Mouse (Mus musculus) kidney, embryonic 14.5 days (tissue): ENCODE results near the gene Lrrc8c. TPM values are rescaled to one million over a fixed set of nuclear protein-coding genes. Genes with fewer than 3 reads are reported as not detected.

Source experiments
- ATAC-seq: fragments of 200-750 bp; cut with Nextera tagmentation; 2 replicates; pipeline ENCODE4 v1.8.0; 2017; ENCODE audit warnings: moderate number of reproducible peaks, mild to moderate bottlenecking, moderate TSS enrichment, moderate library complexity; ENCODE audit not compliant: low FRiP score, low TSS enrichment
- H3K27ac ChIP-seq: fragments of 300-500 bp; sonication (generic); 2 replicates; pipeline ENCODE4 v1.5.1; 2014; ENCODE audit warnings: low read depth, mild to moderate bottlenecking, low read length, moderate library complexity, mixed read lengths
- H3K27me3 ChIP-seq: fragments of 300-500 bp; sonication (generic); 2 replicates; pipeline ENCODE4 v1.6.1; 2014; ENCODE audit warnings: mild to moderate bottlenecking, low read length; ENCODE audit not compliant: control insufficient read depth, insufficient read depth
- H3K36me3 ChIP-seq: fragments of 300-500 bp; sonication (generic); 2 replicates; pipeline ENCODE4 v1.6.1; 2014; ENCODE audit warnings: low read length, mixed read lengths; ENCODE audit not compliant: control insufficient read depth, insufficient read depth
- H3K4me1 ChIP-seq: fragments of 300-500 bp; sonication (generic); 2 replicates; pipeline ENCODE4 v1.6.1; 2014; ENCODE audit warnings: low read length, mixed read lengths; ENCODE audit not compliant: control insufficient read depth, insufficient read depth
- H3K4me2 ChIP-seq: fragments of 300-500 bp; sonication (generic); replicated peaks from 2 replicates; pipeline ENCODE4 v1.6.1; 2014; ENCODE audit warnings: low read depth, mild to moderate bottlenecking, low read length
- H3K4me3 ChIP-seq: fragments of 300-500 bp; sonication (generic); 2 replicates; pipeline ENCODE4 v1.5.1; 2014; ENCODE audit warnings: mild to moderate bottlenecking, low read length
- H3K9ac ChIP-seq: fragments of 300-500 bp; sonication (generic); 2 replicates; pipeline ENCODE4 v1.6.1; 2014; ENCODE audit warnings: low read depth, mild to moderate bottlenecking, low read length, moderate library complexity
- H3K9me3 ChIP-seq: fragments of 300-500 bp; sonication (generic); 2 replicates; pipeline ENCODE4 v1.6.1; 2016; ENCODE audit warnings: low read length; ENCODE audit not compliant: control insufficient read depth
- WGBS: fragments of 180-500 bp; shearing (Covaris S2); extraction: QIAGEN DNeasy Blood & Tissue Kit; methylation state at CpG from one replicate; pipeline ENCODE4 v1.1.7; 2014; 5-methylcytosine and 5-hydroxymethylcytosine counted together
- polyA plus RNA-seq: library from polyadenylated mRNA; unstranded; fragments of >200 nt; fragmentation: Nextera tagmentation; extraction: Ambion mirVana; gene quantifications from 2 replicates; pipeline ENCODE4 v1.2.1, GENCODE M21; 2014

Gene Lrrc8c
- 13.1 and 14.2 TPM in 2 replicates for polyA plus RNA-seq

- Histone ChIP-seq H3K9me3 (no peaks in the 10 kb centered on the region), H3K4me1 (no peaks in the 10 kb centered on the region), H3K9ac (peak within 1 kb of the TSS; percentile 79), H3K4me2 (peak within 1 kb of the TSS; percentile 95), H3K27me3 (no peaks in the 10 kb centered on the region), H3K27ac (peak within 1 kb of the TSS; percentile 52; the same call in 1 of the 2 replicates), H3K36me3 (no peaks in the 10 kb centered on the region), H3K4me3 (peak within 1 kb of the TSS; percentile 69)
- ATAC-seq, result peak; percentile 95
- WGBS, result under 1% methylated on average over 84 of the region's 93 CpGs
These were observed at the start of gene Lrrc8c for GRCm38 (mm10) chr5:105519096-105519975. Gene Lrrc8c, plus strand, starts transcription at chr5:105519388.

- H3K9ac ChIP-seq, result no peak overlapping the region
- H3K4me1 ChIP-seq, result 0 out of 2 replicates have a peak, but pooled peaks cover 4% of the 10 kb centered on the region
- no peaks in the 10 kb centered on the region for H3K27me3 ChIP-seq
- no peak overlapping the region for H3K4me3 ChIP-seq
- WGBS, result 46% methylated on average over 5 of the region's 5 CpGs
- H3K36me3 ChIP-seq, result no peaks in the 10 kb centered on the region
- H3K27ac ChIP-seq, result no peak overlapping the region; the same call in 1 of the 2 replicates
- ATAC-seq, result no peak
- no peaks in the 10 kb centered on the region for H3K9me3 ChIP-seq
- H3K4me2 ChIP-seq, result no peak overlapping the region
These were observed 46.0 kb upstream of the Lrrc8c start for GRCm38 (mm10) chr5:105472983-105473705.

- 73% methylated on average over 9 of the region's 9 CpGs for WGBS
- Histone ChIP-seq H3K9ac (no peak overlapping the region), H3K9me3 (no peaks in the 10 kb centered on the region), H3K4me2 (no peak overlapping the region), H3K4me1 (0 out of 2 replicates have a peak, but pooled peaks cover 4% of the 10 kb centered on the region), H3K27ac (no peak overlapping the region), H3K36me3 (peaks cover 20% of the 10 kb centered on the region), H3K27me3 (no peaks in the 10 kb centered on the region), H3K4me3 (no peak overlapping the region)
- ATAC-seq, result no peak
These were observed 41.7 kb upstream of the Lrrc8c start for GRCm38 (mm10) chr5:105477527-105477926.

GRCm38 (mm10) chr5:105479673-105480072 is 39.5 kb upstream of the Lrrc8c start:
- ATAC-seq, result no peak
- Histone ChIP-seq H3K4me2 (no peak overlapping the region), H3K36me3 (peaks cover 20% of the 10 kb centered on the region), H3K4me3 (no peak overlapping the region), H3K9ac (no peak overlapping the region), H3K4me1 (no peaks in the 10 kb centered on the region), H3K9me3 (no peaks in the 10 kb centered on the region; the same call in 1 of the 2 replicates), H3K27ac (no peak overlapping the region), H3K27me3 (no peaks in the 10 kb centered on the region)
- WGBS, result 83% methylated on average over 13 of the region's 13 CpGs

GRCm38 (mm10) chr5:105480561-105480960 is 38.6 kb upstream of the Lrrc8c start:
- WGBS, result 90% methylated on average over 17 of the region's 17 CpGs
- no peak for ATAC-seq

GRCm38 (mm10) chr5:105483632-105484031 is 35.6 kb upstream of the Lrrc8c start:
- H3K4me1 ChIP-seq, result no peaks in the 10 kb centered on the region
- peaks cover 23% of the 10 kb centered on the region for H3K36me3 ChIP-seq
- no peak overlapping the region for H3K4me2 ChIP-seq
- H3K9me3 ChIP-seq, result no peaks in the 10 kb centered on the region; the same call in 1 of the 2 replicates
- H3K27me3 ChIP-seq, result no peaks in the 10 kb centered on the region
- no peak overlapping the region for H3K4me3 ChIP-seq
- ATAC-seq, result no peak
- H3K27ac ChIP-seq, result no peak overlapping the region
- no peak overlapping the region for H3K9ac ChIP-seq
- 74% methylated on average over 2 of the region's 2 CpGs for WGBS

More at GRCm38 (mm10) chr5:105480561-105480960, 38.6 kb upstream of the Lrrc8c start:
- no peak overlapping the region for H3K9ac ChIP-seq
- no peaks in the 10 kb centered on the region for H3K27me3 ChIP-seq
- no peaks in the 10 kb centered on the region for H3K4me1 ChIP-seq
- peaks cover 20% of the 10 kb centered on the region for H3K36me3 ChIP-seq
- H3K9me3 ChIP-seq, result no peaks in the 10 kb centered on the region; the same call in 1 of the 2 replicates
- H3K4me2 ChIP-seq, result no peak overlapping the region
- H3K27ac ChIP-seq, result no peak overlapping the region
- H3K4me3 ChIP-seq, result no peak overlapping the region

- Histone ChIP-seq H3K4me1 (no peaks in the 10 kb centered on the region), H3K4me2 (no peak overlapping the region), H3K9me3 (no peaks in the 10 kb centered on the region; the same call in 1 of the 2 replicates), H3K36me3 (peaks cover 23% of the 10 kb centered on the region), H3K9ac (no peak overlapping the region), H3K27me3 (no peaks in the 10 kb centered on the region), H3K4me3 (no peak overlapping the region), H3K27ac (no peak overlapping the region)
- no peak for ATAC-seq
- 92% methylated on average over 6 of the region's 6 CpGs for WGBS
These were observed 34.9 kb upstream of the Lrrc8c start for GRCm38 (mm10) chr5:105484247-105484646.

- ATAC-seq, result no peak
- Histone ChIP-seq H3K4me2 (no peak overlapping the region), H3K9ac (no peak overlapping the region), H3K36me3 (peaks cover 22% of the 10 kb centered on the region), H3K4me3 (no peak overlapping the region), H3K4me1 (no peaks in the 10 kb centered on the region), H3K27ac (no peak overlapping the region), H3K9me3 (no peaks in the 10 kb centered on the region; the same call in 1 of the 2 replicates), H3K27me3 (no peaks in the 10 kb centered on the region)
- 90% methylated on average over 14 of the region's 14 CpGs for WGBS
These were observed 34.3 kb upstream of the Lrrc8c start for GRCm38 (mm10) chr5:105484891-105485290.
